Mouse (Mus musculus) kidney, embryonic 15.5 days (tissue): ENCODE data around the gene Cln3. TPM values are rescaled to one million over a fixed set of nuclear protein-coding genes. Genes with fewer than 3 reads are reported as not detected.

Experiments
- ATAC-seq: fragments of 200-750 bp; cut with Nextera tagmentation; replicated peaks from 2 replicates; pipeline ENCODE4 v1.8.0; 2017; ENCODE audit warnings: moderate TSS enrichment; ENCODE audit not compliant: low FRiP score
- H3K27ac ChIP-seq: fragments of 300-500 bp; sonication (generic); 2 replicates; pipeline ENCODE4 v1.5.1; 2015; ENCODE audit warnings: mild to moderate bottlenecking, inconsistent platforms
- H3K27me3 ChIP-seq: fragments of 300-500 bp; sonication (generic); 2 replicates; pipeline ENCODE4 v1.6.1; 2015; ENCODE audit warnings: inconsistent platforms
- H3K36me3 ChIP-seq: fragments of 300-500 bp; sonication (generic); 2 replicates; pipeline ENCODE4 v1.6.1; 2015; ENCODE audit warnings: inconsistent platforms
- H3K4me1 ChIP-seq: fragments of 300-500 bp; sonication (generic); 2 replicates; pipeline ENCODE4 v1.6.1; 2015; ENCODE audit warnings: inconsistent platforms
- H3K4me2 ChIP-seq: fragments of 300-500 bp; sonication (generic); 2 replicates; pipeline ENCODE4 v1.6.1; 2015; ENCODE audit warnings: moderate library complexity, mild to moderate bottlenecking, inconsistent platforms
- H3K4me3 ChIP-seq: fragments of 300-500 bp; sonication (generic); replicated peaks from 2 replicates; pipeline ENCODE4 v1.5.1; 2015; ENCODE audit warnings: mild to moderate bottlenecking, inconsistent platforms
- H3K9ac ChIP-seq: fragments of 300-500 bp; sonication (generic); 2 replicates; pipeline ENCODE4 v1.6.1; 2015; ENCODE audit warnings: mild to moderate bottlenecking, inconsistent platforms
- H3K9me3 ChIP-seq: fragments of 300-500 bp; sonication (generic); replicated peaks from 2 replicates; pipeline ENCODE4 v1.6.1; 2016; ENCODE audit warnings: inconsistent platforms
- WGBS: fragments of 180-500 bp; shearing (Covaris S2); methylation state at CpG from one replicate; pipeline ENCODE4 v1.1.7; 2015; ENCODE audit warnings: mixed read lengths; 5-methylcytosine and 5-hydroxymethylcytosine counted together
- polyA plus RNA-seq: library from polyadenylated mRNA; unstranded; fragments of >200 nt; fragmentation: Nextera tagmentation; extraction: Ambion mirVana; gene quantifications from 2 replicates; pipeline ENCODE4 v1.2.1, GENCODE M21; 2015

The Cln3 gene
- polyA plus RNA-seq, 1 experiment from 2014 or later = 38.8 TPM

- H3K27me3 ChIP-seq = no peaks in the 10 kb centered on the region
- ATAC-seq = no peak
- WGBS = 73% methylated on average over 10 of the region's 10 CpGs
Observed at GRCm38 (mm10) chr7:126619559-126620275, 34.1 kb upstream of the Cln3 start.

GRCm38 (mm10) chr7:126616707-126617106, 31.1 kb upstream of the Cln3 start:
- no peak overlapping the region for H3K27ac ChIP-seq
- no peaks in the 10 kb centered on the region for H3K9me3 ChIP-seq
- H3K4me2 ChIP-seq = no peak overlapping the region
- H3K4me3 ChIP-seq = no peak overlapping the region
- H3K9ac ChIP-seq = no peak overlapping the region
- WGBS = 76% methylated on average over 3 of the region's 3 CpGs
- ATAC-seq = no peak
- H3K27me3 ChIP-seq = no peaks in the 10 kb centered on the region
- no peaks in the 10 kb centered on the region for H3K4me1 ChIP-seq
- H3K36me3 ChIP-seq = no peaks in the 10 kb centered on the region

More at GRCm38 (mm10) chr7:126619559-126620275, 34.1 kb upstream of the Cln3 start:
- H3K36me3 ChIP-seq = no peaks in the 10 kb centered on the region
- H3K27ac ChIP-seq = no peak overlapping the region
- H3K4me1 ChIP-seq = no peaks in the 10 kb centered on the region
- H3K9ac ChIP-seq = no peak overlapping the region
- no peak overlapping the region for H3K4me3 ChIP-seq
- H3K9me3 ChIP-seq = no peaks in the 10 kb centered on the region
- H3K4me2 ChIP-seq = no peak overlapping the region

GRCm38 (mm10) chr7:126612736-126613135, 27.1 kb upstream of the Cln3 start:
- Histone ChIP-seq H3K4me3 (no peak overlapping the region), H3K4me1 (no peaks in the 10 kb centered on the region), H3K9me3 (no peaks in the 10 kb centered on the region), H3K9ac (no peak overlapping the region), H3K27me3 (no peaks in the 10 kb centered on the region), H3K4me2 (no peak overlapping the region), H3K27ac (no peak overlapping the region), H3K36me3 (no peaks in the 10 kb centered on the region)
- 84% methylated on average over 3 of the region's 3 CpGs for WGBS
- no peak for ATAC-seq

GRCm38 (mm10) chr7:126607796-126608195, 22.2 kb upstream of the Cln3 start:
- Histone ChIP-seq H3K36me3 (no peaks in the 10 kb centered on the region), H3K4me1 (no peaks in the 10 kb centered on the region), H3K9ac (no peak overlapping the region), H3K27ac (no peak overlapping the region), H3K4me2 (no peak overlapping the region), H3K27me3 (no peaks in the 10 kb centered on the region), H3K4me3 (no peak overlapping the region), H3K9me3 (no peaks in the 10 kb centered on the region)
- WGBS = 85% methylated on average over 5 of the region's 5 CpGs
- no peak for ATAC-seq

- no peak overlapping the region for H3K27ac ChIP-seq
- H3K27me3 ChIP-seq = no peaks in the 10 kb centered on the region
- H3K4me3 ChIP-seq = no peak overlapping the region
- H3K9me3 ChIP-seq = no peaks in the 10 kb centered on the region
- no peak for ATAC-seq
- WGBS = 66% methylated on average over 3 of the region's 3 CpGs
- no peak overlapping the region for H3K9ac ChIP-seq
- H3K4me2 ChIP-seq = no peak overlapping the region
- no peaks in the 10 kb centered on the region for H3K4me1 ChIP-seq
- no peaks in the 10 kb centered on the region for H3K36me3 ChIP-seq
Observed at GRCm38 (mm10) chr7:126607064-126607463, 21.4 kb upstream of the Cln3 start.

- no peaks in the 10 kb centered on the region for H3K27me3 ChIP-seq
- no peak overlapping the region for H3K27ac ChIP-seq
- no peak for ATAC-seq
- no peaks in the 10 kb centered on the region for H3K36me3 ChIP-seq
- H3K9me3 ChIP-seq = no peaks in the 10 kb centered on the region
- no peak overlapping the region for H3K4me2 ChIP-seq
- WGBS = 71% methylated on average over 5 of the region's 5 CpGs
- H3K4me1 ChIP-seq = no peaks in the 10 kb centered on the region
- H3K4me3 ChIP-seq = no peak overlapping the region
- H3K9ac ChIP-seq = no peak overlapping the region
Observed at GRCm38 (mm10) chr7:126606611-126607010, 21.0 kb upstream of the Cln3 start.

GRCm38 (mm10) chr7:126602650-126603049, 17.0 kb upstream of the Cln3 start:
- H3K9me3 ChIP-seq = no peaks in the 10 kb centered on the region

GRCm38 (mm10) chr7:126601896-126602295, 16.3 kb upstream of the Cln3 start:
- H3K27me3 ChIP-seq = no peaks in the 10 kb centered on the region
- no peaks in the 10 kb centered on the region for H3K4me1 ChIP-seq
- 35% methylated on average over 5 of the region's 5 CpGs for WGBS
- H3K9ac ChIP-seq = no peak overlapping the region
- no peak overlapping the region for H3K4me2 ChIP-seq
- no peak for ATAC-seq
- H3K27ac ChIP-seq = no peak overlapping the region
- no peak overlapping the region for H3K4me3 ChIP-seq
- no peaks in the 10 kb centered on the region for H3K36me3 ChIP-seq
- no peaks in the 10 kb centered on the region for H3K9me3 ChIP-seq

More at GRCm38 (mm10) chr7:126602650-126603049, 17.0 kb upstream of the Cln3 start:
- no peaks in the 10 kb centered on the region for H3K36me3 ChIP-seq
- H3K27ac ChIP-seq = no peak overlapping the region
- no peak for ATAC-seq
- WGBS = 81% methylated on average over 3 of the region's 3 CpGs
- H3K4me3 ChIP-seq = no peak overlapping the region
- H3K9ac ChIP-seq = no peak overlapping the region
- no peak overlapping the region for H3K4me2 ChIP-seq
- no peaks in the 10 kb centered on the region for H3K4me1 ChIP-seq
- H3K27me3 ChIP-seq = no peaks in the 10 kb centered on the region

- no peak for ATAC-seq
- H3K36me3 ChIP-seq = no peaks in the 10 kb centered on the region
- H3K4me2 ChIP-seq = no peak overlapping the region
- H3K9me3 ChIP-seq = no peaks in the 10 kb centered on the region
- WGBS = 82% methylated on average over 6 of the region's 6 CpGs
- no peak overlapping the region for H3K27ac ChIP-seq
- no peak overlapping the region for H3K4me3 ChIP-seq
- H3K9ac ChIP-seq = no peak overlapping the region
- no peaks in the 10 kb centered on the region for H3K27me3 ChIP-seq
- no peaks in the 10 kb centered on the region for H3K4me1 ChIP-seq
Observed at GRCm38 (mm10) chr7:126598919-126599318, 13.3 kb upstream of the Cln3 start.

- Histone ChIP-seq H3K27me3 (no peaks in the 10 kb centered on the region), H3K4me3 (no peak overlapping the region), H3K36me3 (no peaks in the 10 kb centered on the region), H3K9me3 (no peaks in the 10 kb centered on the region), H3K27ac (no peak overlapping the region), H3K4me1 (no peaks in the 10 kb centered on the region), H3K9ac (no peak overlapping the region), H3K4me2 (no peak overlapping the region)
- ATAC-seq = no peak
- 59% methylated on average over 6 of the region's 6 CpGs for WGBS
Observed at GRCm38 (mm10) chr7:126596414-126596813, 10.8 kb upstream of the Cln3 start.

- WGBS = 75% methylated on average over 5 of the region's 5 CpGs
- H3K4me3 ChIP-seq = no peak overlapping the region
Observed at GRCm38 (mm10) chr7:126595890-126596289, 10.3 kb upstream of the Cln3 start.

GRCm38 (mm10) chr7:126594862-126595561, 9.4 kb upstream of the Cln3 start, which contains the start of gene Il27:
Gene Il27 (minus strand): TSS chr7:126594941.
- no peaks in the 10 kb centered on the region for H3K4me1 ChIP-seq
- no peaks in the 10 kb centered on the region for H3K27me3 ChIP-seq
- no peaks in the 10 kb centered on the region for H3K36me3 ChIP-seq
- H3K9ac ChIP-seq = no peak within 1 kb of the TSS
- no peaks in the 10 kb centered on the region for H3K9me3 ChIP-seq
- no peak for ATAC-seq
- H3K27ac ChIP-seq = no peak within 1 kb of the TSS
- no peak within 1 kb of the TSS for H3K4me2 ChIP-seq
- WGBS = 81% methylated on average over 11 of the region's 11 CpGs
- no peak within 1 kb of the TSS for H3K4me3 ChIP-seq

More at GRCm38 (mm10) chr7:126595890-126596289, 10.3 kb upstream of the Cln3 start:
- no peaks in the 10 kb centered on the region for H3K4me1 ChIP-seq
- H3K27ac ChIP-seq = no peak overlapping the region
- H3K9me3 ChIP-seq = no peaks in the 10 kb centered on the region
- no peaks in the 10 kb centered on the region for H3K27me3 ChIP-seq
- H3K4me2 ChIP-seq = no peak overlapping the region
- no peak for ATAC-seq
- H3K36me3 ChIP-seq = no peaks in the 10 kb centered on the region
- H3K9ac ChIP-seq = no peak overlapping the region
